Mouse (Mus musculus) myocyte (in vitro differentiated cells): Measurements from ENCODE around the gene Tuba4a. TPM values are rescaled to one million over a fixed set of nuclear protein-coding genes. Genes with fewer than 3 reads are reported as not detected.

Experiments used
- H3K27me3 ChIP-seq: one replicate; pipeline ENCODE4 v1.6.1; 2011; ENCODE audit not compliant: control insufficient read depth, insufficient read depth, insufficient read length
- H3K36me3 ChIP-seq: one replicate; pipeline ENCODE4 v1.6.1; 2011; ENCODE audit not compliant: control insufficient read depth, insufficient read depth
- H3K4me2 ChIP-seq: one replicate; pipeline ENCODE4 v1.6.1; 2011; ENCODE audit warnings: low read depth, control low read depth
- H3K4me3 ChIP-seq: one replicate; pipeline ENCODE4 v1.5.1; 2011; ENCODE audit warnings: mild to moderate bottlenecking, control low read depth, moderate library complexity
- H3K79me2 ChIP-seq: one replicate; pipeline ENCODE4 v1.6.1; 2011; ENCODE audit not compliant: control insufficient read depth, insufficient read depth
- H3ac ChIP-seq: one replicate; pipeline ENCODE4 v1.6.1; 2011; ENCODE audit not compliant: control insufficient read depth, insufficient read length
- CEBPB ChIP-seq: IDR thresholded peaks from 2 replicates; pipeline ENCODE4 v1.6.1; 2011; ENCODE audit warnings: mild to moderate bottlenecking, moderate library complexity; ENCODE audit not compliant: poor library complexity, insufficient read depth, severe bottlenecking
- E2F4 ChIP-seq: IDR thresholded peaks from one replicate; pipeline ENCODE4 v1.6.1; 2011; ENCODE audit warnings: mild to moderate bottlenecking, control low read depth, moderate library complexity; ENCODE audit not compliant: insufficient read depth
- MAX ChIP-seq: IDR thresholded peaks from one replicate; pipeline ENCODE4 v1.6.1; 2011; ENCODE audit warnings: low read depth, mild to moderate bottlenecking, control low read depth
- MYOD1 ChIP-seq, 3 experiments: IDR thresholded peaks; one replicate each; pipeline ENCODE4 v1.6.1; 2011; ENCODE audit warnings: control low read depth in 2 of 3, low read depth in 2 of 3, mild to moderate bottlenecking in 2 of 3, moderate library complexity in 1 of 3; ENCODE audit not compliant: insufficient read length in 2 of 3, control insufficient read depth in 1 of 3
- MYOG ChIP-seq, 3 experiments: IDR thresholded peaks; one replicate each; pipeline ENCODE4 v1.6.1; 2011; ENCODE audit warnings: control low read depth in 2 of 3, low read depth in 2 of 3, mild to moderate bottlenecking in 2 of 3; ENCODE audit not compliant: insufficient read length in 2 of 3, control insufficient read depth in 1 of 3, insufficient read depth in 1 of 3
- POLR2A ChIP-seq: IDR thresholded peaks from one replicate; pipeline ENCODE4 v1.6.1; 2011; ENCODE audit warnings: low read depth, mild to moderate bottlenecking, control low read depth, moderate library complexity; ENCODE audit not compliant: insufficient read length
- POLR2AphosphoS2 ChIP-seq: IDR thresholded peaks from one replicate; pipeline ENCODE4 v1.6.1; 2011; ENCODE audit warnings: low read depth, control low read depth; ENCODE audit not compliant: insufficient read length
- REST ChIP-seq: IDR thresholded peaks from one replicate; pipeline ENCODE4 v1.6.1; 2011; ENCODE audit warnings: mild to moderate bottlenecking, control low read depth, moderate library complexity; ENCODE audit not compliant: insufficient read depth, insufficient read length
- SRF ChIP-seq: IDR thresholded peaks from one replicate; pipeline ENCODE4 v1.6.1; 2011; ENCODE audit warnings: low read depth; ENCODE audit not compliant: control insufficient read depth, insufficient read length
- TCF12 ChIP-seq: IDR thresholded peaks from one replicate; pipeline ENCODE4 v1.6.1; 2011; ENCODE audit warnings: mild to moderate bottlenecking, control low read depth; ENCODE audit not compliant: poor library complexity, insufficient read depth, severe bottlenecking
- TCF3 ChIP-seq: IDR thresholded peaks from one replicate; pipeline ENCODE4 v1.6.1; 2011; ENCODE audit warnings: low read depth, control low read depth; ENCODE audit not compliant: insufficient read length
- USF1 ChIP-seq: IDR thresholded peaks from one replicate; pipeline ENCODE4 v1.6.1; 2011; ENCODE audit warnings: low read depth, mild to moderate bottlenecking, control low read depth, moderate library complexity
- polyA plus RNA-seq: library from polyadenylated mRNA; unstranded; fragments of >200 nt; fragmentation: generic; extraction: Trizol; gene quantifications from one replicate; pipeline ENCODE4 v1.2.1, GENCODE M21; 2012; ENCODE audit warnings: missing spikeins

Tuba4a gene
- polyA plus RNA-seq, 1 experiment, result 210 TPM

- peak in 1 of 3 experiments; percentile 70 for TF ChIP-seq MYOD1 (IDR thresholded peaks at IDR 0.05; ENCODE audit: control insufficient read depth in 1 of 3, insufficient read length in 2 of 3, low read depth in 2 of 3)
- no peak for TF ChIP-seq SRF
- TF ChIP-seq MYOG (IDR thresholded peaks at IDR 0.05; ENCODE audit: control insufficient read depth in 1 of 3, insufficient read depth in 1 of 3, insufficient read length in 2 of 3, low read depth in 2 of 3), result peak in 1 of 3 experiments; percentile 68
- no peak for TF ChIP-seq TCF12
- peak overlapping the region; percentile 82 for H3K4me2 ChIP-seq
- no peaks in the 10 kb centered on the region for H3K79me2 ChIP-seq
- no peak overlapping the region for H3ac ChIP-seq
- H3K4me3 ChIP-seq, result no peak overlapping the region
- H3K36me3 ChIP-seq, result no peaks in the 10 kb centered on the region
- no peaks in the 10 kb centered on the region for H3K27me3 ChIP-seq
Observed at GRCm38 (mm10) chr1:75231224-75231623, 11.6 kb upstream of the Tuba4a start.

- no peaks in the 10 kb centered on the region for H3K27me3 ChIP-seq
- H3K36me3 ChIP-seq, result no peaks in the 10 kb centered on the region
Observed at GRCm38 (mm10) chr1:75230335-75230994, 10.8 kb upstream of the Tuba4a start.

DNA sequence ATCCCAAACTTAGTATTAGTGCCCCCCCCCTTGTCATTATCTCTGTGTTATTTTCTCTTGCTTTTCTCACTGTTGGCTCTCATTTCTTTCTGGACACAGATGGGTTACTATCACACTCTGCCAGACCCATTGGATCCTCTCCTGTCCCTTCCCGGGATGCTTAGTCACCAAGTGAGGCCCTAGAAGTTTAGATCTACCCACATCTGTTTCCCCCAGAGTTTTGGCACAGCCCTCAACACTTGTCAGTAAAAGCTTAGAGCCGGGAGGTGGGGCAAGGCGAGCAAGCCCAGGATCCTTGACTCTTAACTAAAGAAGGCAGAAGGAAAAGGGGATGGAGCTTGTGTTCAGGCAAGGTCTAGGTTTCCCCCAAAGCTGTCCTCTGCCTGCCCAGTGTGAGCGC is 9.5 kb upstream of the Tuba4a start:
- H3K36me3 ChIP-seq, result no peaks in the 10 kb centered on the region
- H3K4me3 ChIP-seq, result no peak overlapping the region
- no peaks in the 10 kb centered on the region for H3K79me2 ChIP-seq
- H3K4me2 ChIP-seq, result peak overlapping the region; percentile 28
- no peak overlapping the region for H3ac ChIP-seq
- TF ChIP-seq E2F4, result no peak
- no peak for TF ChIP-seq SRF
- no peak for TF ChIP-seq TCF12
- TF ChIP-seq MAX, result no peak
- H3K27me3 ChIP-seq, result no peaks in the 10 kb centered on the region

More at GRCm38 (mm10) chr1:75230335-75230994, 10.8 kb upstream of the Tuba4a start:
- H3ac ChIP-seq, result no peak overlapping the region
- H3K79me2 ChIP-seq, result no peaks in the 10 kb centered on the region
- H3K4me2 ChIP-seq, result peak overlapping the region; percentile 82
- no peak for TF ChIP-seq TCF3
- TF ChIP-seq POLR2AphosphoS2, result peak; percentile 55
- peak; percentile 31 for TF ChIP-seq POLR2A
- TF ChIP-seq E2F4, result no peak
- no peak for TF ChIP-seq MAX
- no peak overlapping the region for H3K4me3 ChIP-seq

DNA sequence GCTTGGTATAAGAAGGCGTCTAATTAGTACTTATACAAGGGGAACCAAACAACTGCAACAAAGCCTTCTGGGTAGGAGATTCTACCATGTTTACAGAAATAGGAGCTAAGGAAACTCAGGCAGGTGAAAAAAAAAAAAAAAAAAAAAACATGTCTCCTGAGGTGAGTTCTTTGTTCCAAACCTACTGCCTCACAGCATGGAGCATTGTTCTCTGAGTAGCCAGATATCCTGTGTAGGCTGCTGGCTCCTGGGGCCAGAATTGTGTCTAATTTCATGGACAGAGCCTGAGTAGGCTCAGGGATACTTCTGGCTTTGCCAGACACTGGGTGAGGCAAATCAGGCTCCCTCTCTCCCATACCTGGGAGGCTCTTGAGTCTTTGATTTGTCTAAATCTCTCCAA is 8.0 kb upstream of the Tuba4a start:
- TF ChIP-seq REST (no peak), E2F4 (no peak), MAX (no peak), CEBPB (no peak), MYOD1 (IDR thresholded peaks at IDR 0.05; ENCODE audit: control insufficient read depth in 1 of 3, insufficient read length in 2 of 3, low read depth in 2 of 3) (no peak), USF1 (no peak), SRF (no peak), POLR2AphosphoS2 (no peak), TCF3 (no peak), POLR2A (no peak), TCF12 (no peak), MYOG (IDR thresholded peaks at IDR 0.05; ENCODE audit: control insufficient read depth in 1 of 3, insufficient read depth in 1 of 3, insufficient read length in 2 of 3, low read depth in 2 of 3) (no peak)
- H3ac ChIP-seq, result no peak overlapping the region
- H3K4me3 ChIP-seq, result no peak overlapping the region
- no peak overlapping the region for H3K4me2 ChIP-seq
- no peaks in the 10 kb centered on the region for H3K27me3 ChIP-seq
- H3K36me3 ChIP-seq, result no peaks in the 10 kb centered on the region
- no peaks in the 10 kb centered on the region for H3K79me2 ChIP-seq

DNA sequence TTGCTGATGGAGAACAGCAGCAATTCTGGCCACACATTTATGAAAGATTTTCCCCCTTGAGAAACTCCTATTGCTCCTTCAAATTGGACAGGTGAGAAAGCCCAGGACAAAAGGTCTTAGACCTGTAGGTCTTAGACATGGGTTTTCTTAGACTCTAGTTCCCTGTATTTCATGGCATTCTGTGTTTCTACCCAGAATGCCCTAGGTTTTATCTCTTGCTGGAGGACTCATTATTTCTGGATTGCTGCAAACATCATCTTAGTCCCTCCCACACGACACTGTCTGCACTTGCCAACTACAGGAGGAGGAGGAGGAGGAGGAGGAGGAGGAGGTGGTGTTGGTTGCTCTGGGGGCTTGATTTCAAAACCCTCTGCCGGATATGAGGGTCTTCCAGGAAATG is 6.5 kb upstream of the Tuba4a start:
- no peak overlapping the region for H3K4me3 ChIP-seq
- TF ChIP-seq USF1, result no peak
- TF ChIP-seq REST, result no peak
- no peak for TF ChIP-seq MAX
- TF ChIP-seq CEBPB, result no peak
- TF ChIP-seq MYOD1 (IDR thresholded peaks at IDR 0.05; ENCODE audit: control insufficient read depth in 1 of 3, insufficient read length in 2 of 3, low read depth in 2 of 3), result no peak
- TF ChIP-seq MYOG (IDR thresholded peaks at IDR 0.05; ENCODE audit: control insufficient read depth in 1 of 3, insufficient read depth in 1 of 3, insufficient read length in 2 of 3, low read depth in 2 of 3), result no peak
- no peak for TF ChIP-seq TCF3
- TF ChIP-seq SRF, result no peak
- no peak for TF ChIP-seq POLR2AphosphoS2
- TF ChIP-seq TCF12, result no peak
- no peaks in the 10 kb centered on the region for H3K79me2 ChIP-seq
- no peak overlapping the region for H3ac ChIP-seq
- H3K4me2 ChIP-seq, result no peak overlapping the region
- H3K36me3 ChIP-seq, result no peaks in the 10 kb centered on the region
- no peaks in the 10 kb centered on the region for H3K27me3 ChIP-seq
